Mouse (Mus musculus) c-Kit-positive CD71-negative TER-119-negative erythroid progenitor cells, embryonic 14.5 days (primary cell): ENCODE data around the gene Mllt1.
"Not testable (repeated sequence)": the region's sequence is repeated elsewhere in the genome, so short reads cannot be mapped to it uniquely, and the experiment has no call there.

Source experiments
- DNase-seq: peaks from one replicate; pipeline ENCODE4 v3.0.0-alpha.2; 2013; ENCODE audit warnings: low read depth

Gene Mllt1

DNA sequence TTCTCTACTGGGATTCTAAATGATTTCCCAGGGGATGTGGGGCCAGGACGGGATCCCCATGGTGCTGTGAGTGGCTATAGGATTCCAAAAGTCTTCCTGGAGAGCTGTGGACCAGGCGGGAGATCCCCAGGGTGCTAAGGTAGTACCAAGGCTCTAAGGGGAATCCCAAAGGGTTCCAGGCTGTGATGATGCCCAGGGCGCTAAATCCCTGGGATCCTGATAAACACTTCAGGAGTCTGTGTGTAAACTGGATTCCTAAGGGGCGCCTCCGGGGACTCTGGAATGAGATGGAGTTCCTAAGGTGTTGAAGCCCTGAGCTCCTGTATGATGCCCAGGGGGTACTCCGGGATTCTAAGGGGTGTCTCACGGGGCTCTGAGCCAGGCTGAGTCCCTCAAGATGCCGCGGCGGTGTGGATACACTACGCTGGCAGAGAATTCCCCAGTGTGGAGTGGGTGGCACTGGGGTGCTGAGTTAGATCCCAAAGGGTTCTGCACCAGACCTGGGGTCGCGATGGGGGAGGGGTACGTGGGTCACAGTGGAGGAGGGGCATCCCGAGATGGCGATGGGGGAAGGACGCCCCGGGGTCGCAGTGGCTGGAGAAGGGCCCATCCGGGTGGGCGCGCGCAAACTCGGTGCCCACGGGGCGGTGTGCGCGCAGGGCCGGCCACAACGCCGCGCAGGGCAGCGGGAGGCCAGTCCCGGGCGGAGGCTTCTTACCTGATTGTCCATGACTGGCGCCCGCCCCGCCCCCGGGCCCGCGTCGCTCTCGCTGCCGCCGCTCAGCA is 477 bp downstream of the Mllt1 start:
- no peak for DNase-seq

DNA sequence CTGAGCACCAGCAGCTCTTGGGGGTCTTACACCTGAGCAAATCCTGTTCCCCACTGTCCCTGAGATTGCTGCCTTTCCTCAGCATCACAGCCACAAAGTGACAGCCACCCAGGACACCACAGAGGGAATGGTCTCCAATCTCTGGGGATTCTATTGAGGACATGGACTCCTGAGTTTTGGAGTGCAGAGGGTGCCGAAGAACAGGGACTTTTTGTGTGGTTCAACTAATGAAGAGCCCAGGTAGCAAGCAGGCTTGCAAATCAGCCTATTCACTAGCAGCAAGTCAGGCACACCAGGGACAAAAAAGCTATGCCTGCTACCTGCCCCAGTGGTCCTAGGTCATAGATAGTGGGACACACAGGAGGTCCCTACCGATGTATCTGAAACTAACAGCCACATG is 1.8 kb downstream of the Mllt1 start:
- no peak for DNase-seq

DNA sequence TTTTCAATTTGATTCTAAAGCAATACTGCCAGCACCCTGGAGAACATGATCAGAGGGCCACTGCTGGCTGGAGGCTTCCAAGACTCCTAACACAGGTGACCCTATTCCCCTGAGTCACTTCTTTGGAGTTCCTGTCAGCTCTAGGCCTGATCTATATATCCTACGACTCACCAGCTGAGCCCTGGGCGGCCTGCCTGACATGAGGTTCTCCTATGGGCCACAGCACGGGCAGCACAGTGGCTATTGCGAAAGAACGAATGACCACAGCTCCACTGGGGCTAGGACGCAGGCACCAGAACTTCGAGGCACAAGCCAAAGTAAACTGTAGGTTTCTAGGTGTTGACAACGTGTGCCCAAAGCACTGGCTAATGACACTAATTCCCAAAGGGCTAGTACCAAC is 5.2 kb downstream of the Mllt1 start:
- no peak for DNase-seq

DNA sequence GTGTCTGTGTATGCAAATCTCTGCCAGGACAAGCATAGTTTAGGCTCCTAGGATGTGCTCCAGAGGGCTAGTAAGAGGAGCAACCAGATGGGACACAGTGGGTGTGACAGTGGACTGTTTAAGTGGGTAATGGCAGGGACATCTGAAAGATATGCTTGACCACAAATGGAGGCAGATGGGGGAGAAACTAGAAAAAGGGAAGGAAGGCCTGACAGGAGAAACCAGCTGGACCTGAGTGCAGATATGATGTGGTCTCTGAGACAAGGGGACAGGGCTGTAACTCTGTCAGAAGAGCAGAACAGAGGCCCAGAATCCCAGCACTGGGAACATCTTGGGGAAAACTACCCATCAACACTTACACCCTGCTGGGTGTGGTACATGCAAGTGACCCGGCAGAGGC is 5.7 kb downstream of the Mllt1 start:
- DNase-seq = no peak

DNA sequence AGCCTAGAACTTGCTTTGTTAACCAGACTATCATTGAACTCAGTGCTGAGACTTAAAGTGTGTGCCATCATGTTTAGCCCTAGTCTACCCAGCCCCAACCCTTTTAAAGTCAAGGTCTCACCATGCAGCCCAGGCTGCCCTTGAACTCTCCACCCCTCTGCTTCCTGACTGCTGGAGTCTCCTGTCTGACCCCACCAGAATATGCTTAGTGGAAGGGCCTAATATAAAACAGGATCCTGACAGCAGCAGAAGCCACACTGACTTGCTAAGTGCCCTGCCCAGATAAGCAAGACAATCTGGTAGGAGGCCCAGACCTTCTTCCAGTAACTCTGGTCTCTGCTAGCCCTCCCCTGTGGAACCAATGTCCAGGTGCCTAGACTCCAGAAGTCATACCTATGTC is 6.1 kb downstream of the Mllt1 start:
- DNase-seq = no peak

DNA sequence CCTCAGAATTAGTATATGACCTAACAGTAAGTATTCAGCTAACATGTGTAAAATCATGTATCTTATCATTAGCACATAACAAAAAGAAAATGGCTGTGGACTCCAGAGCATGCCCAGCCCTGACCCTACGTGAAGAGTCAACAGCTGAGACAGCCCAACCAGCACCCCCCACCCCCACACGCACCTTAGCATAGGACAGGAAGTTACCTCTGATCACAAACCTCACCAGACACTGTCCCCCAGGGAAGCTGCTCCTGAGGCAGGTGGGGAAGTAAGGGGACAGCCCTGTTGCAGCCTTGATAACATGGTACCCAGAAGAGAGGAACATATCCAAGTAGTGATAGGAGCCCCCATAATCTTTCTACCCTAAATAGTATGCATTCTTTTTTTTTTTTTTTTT is 9.2 kb downstream of the Mllt1 start:
- no peak for DNase-seq

DNA sequence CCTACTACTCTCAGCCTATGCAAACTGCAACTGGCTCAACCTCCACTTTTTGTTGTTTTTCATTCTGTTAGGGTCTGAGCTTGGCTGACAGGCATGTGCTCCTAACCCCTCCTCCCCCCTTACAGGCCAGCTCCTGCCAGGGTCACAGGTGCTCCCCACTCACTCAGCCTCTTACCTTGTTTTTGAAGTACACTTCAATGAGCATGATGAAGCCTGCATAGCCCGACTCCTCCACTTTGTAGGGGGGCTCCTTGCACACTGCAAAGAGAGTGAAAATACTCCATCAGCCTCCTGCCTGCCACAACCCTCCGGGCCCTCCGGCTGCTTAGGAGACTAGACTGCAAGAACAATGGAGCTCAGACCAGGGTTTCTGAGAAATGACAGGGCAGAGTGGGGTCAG is 15.5 kb downstream of the Mllt1 start:
- DNase-seq = no peak

DNA sequence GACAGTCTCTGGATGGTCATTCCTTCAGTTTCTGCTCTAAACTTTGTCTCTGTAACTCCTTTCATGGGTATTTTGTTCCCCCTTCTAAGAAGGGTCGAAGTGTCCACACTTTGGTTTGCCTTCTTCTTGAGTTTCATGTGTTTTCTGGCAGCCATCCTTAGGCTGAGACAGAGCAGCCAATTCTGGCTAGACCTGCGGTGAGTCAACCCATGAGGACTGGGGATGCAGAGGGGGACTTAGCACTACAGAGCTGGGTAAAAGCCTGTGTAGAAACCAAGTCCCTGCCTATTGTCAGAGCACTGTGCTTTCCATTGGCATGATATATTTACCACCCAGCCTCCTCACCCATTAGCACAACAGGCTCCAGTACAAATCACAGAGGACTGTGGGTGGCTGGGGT is 18.0 kb downstream of the Mllt1 start:
- DNase-seq = no peak

DNA sequence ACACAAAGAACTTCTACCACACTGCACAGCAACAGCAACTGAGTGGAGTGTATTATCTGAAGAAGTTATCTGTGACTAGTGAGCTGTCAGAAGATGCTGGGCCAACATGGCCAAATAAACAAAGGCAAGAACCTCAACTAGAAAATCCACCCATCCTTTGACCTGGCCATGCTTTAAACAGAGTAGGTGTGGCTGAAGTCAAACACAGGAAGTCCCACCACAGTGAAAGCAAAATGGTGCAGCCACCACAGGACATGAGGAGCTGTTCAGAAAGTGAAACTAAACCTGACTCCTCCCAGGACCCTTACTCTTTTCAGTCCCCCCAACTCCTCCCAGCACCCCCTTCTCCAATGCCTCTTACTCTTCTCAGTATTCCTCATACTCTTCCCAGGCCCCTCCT is 21.8 kb downstream of the Mllt1 start:
- no peak for DNase-seq

DNA sequence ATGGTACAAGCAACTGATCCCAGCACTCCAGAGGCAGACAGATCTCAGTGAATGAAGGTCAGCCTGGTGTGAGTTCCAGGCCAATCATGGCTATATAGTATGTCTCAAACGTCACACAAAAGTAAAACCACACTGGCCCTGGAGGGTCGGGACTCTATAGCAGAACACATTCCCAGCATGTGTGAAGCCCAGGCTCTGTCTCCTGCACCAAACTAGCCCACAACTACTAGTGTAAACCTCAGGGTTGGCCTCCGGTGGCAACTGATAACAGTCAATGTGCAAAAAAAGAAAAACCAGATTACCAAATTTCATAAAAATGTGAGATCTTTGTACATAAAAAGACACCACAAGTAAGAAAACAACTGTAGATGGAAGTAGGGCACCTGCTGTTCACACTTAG is 22.2 kb downstream of the Mllt1 start:
- no peak for DNase-seq

DNA sequence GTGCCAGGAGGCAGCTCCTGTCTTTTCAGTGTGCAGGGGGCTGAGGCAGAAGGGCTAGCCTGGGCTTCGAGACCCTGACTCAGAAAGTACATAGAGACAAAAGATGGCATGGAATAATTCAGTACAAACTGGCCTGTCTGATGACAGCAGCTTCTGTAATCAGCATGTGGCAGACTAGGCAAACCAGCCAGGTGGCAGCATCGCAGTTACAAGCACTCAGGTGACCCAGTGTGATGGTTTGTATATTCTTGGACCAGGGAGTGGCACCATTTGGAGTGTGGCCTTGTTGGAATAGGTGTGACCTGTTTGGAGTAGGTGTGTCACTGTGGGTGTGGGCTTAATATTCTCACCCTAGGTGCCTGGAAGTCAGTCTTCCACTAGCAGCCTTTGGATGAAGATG is 25.5 kb downstream of the Mllt1 start:
- not testable (repeated sequence) for DNase-seq

DNA sequence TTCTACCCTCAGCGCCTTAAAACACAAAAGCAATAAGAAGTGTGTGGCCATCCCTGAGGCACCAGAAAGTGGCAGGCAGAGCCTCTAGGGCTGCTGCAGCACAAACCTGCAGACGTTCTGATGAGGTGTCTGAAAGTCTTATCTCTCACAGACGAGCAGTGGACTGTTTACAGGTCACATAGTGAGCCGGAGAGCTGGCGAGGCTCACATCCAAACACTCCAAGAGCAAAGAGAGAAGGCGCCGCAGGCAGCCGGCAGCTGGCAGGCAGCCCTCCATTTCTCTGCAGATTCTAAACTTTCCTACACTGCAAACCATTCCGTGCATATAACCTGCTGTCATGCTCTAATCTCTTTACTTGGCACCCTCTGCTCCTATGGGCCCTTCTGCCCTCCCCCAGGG is 27.3 kb downstream of the Mllt1 start:
- DNase-seq = no peak

DNA sequence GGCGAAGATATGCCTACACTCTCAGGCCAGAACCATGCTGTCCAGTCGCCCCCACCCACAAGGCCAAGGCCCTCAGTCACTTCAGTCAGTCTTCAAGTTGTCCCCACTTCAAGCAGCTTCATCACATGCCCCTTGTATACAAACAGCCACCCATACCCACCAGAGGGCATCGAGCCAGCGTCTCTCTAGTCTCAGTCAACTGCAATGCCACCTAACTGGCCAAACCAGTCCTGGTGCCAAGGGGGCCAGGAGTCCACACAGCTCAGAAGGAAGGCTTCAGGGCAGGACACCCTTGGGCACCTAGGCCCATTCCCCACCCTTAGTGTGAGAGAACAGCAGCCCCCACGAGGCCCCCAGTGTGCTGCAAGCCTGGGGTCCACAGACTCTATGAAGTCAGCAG is 28.1 kb downstream of the Mllt1 start:
- DNase-seq = no peak

DNA sequence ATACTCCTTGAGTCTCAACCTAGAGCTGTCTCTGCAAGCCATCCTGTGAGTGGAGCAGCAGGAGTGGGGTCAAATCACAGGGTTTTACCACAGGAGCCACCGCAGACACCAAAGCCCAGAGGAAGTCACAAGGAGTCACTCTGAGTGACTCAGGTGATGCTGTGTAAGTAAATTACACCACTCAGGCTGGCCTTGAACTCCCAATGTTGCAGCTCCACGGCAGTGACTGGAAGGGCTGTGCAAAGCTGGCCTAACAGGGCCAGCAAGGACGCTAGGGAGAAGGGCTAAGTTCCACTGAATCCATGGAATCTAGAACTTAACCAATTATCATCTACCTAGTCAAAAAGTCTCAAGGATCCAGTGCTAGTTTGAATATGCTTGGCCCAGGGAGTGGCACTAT is 29.0 kb downstream of the Mllt1 start:
- no peak for DNase-seq

DNA sequence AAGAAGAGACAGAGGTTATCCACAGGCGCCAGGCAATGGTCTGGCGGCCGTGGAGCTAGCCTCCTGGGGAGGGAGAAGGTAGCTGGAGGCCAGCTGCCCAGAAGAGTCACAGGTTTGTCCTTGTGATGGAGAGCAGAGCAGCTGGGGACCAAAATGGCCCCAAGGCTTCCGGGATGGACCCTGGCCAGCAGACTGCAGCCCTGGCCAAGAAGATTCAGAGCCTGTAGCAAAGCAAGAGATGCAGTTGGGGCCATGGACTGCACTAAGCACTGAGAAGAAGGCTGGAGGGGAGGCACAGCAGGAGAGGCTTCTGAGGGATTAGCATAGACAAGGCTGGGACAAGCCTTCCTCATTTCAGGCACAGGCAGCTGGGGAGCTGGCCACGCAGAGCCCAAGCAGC is 32.5 kb downstream of the Mllt1 start:
- DNase-seq = no peak

DNA sequence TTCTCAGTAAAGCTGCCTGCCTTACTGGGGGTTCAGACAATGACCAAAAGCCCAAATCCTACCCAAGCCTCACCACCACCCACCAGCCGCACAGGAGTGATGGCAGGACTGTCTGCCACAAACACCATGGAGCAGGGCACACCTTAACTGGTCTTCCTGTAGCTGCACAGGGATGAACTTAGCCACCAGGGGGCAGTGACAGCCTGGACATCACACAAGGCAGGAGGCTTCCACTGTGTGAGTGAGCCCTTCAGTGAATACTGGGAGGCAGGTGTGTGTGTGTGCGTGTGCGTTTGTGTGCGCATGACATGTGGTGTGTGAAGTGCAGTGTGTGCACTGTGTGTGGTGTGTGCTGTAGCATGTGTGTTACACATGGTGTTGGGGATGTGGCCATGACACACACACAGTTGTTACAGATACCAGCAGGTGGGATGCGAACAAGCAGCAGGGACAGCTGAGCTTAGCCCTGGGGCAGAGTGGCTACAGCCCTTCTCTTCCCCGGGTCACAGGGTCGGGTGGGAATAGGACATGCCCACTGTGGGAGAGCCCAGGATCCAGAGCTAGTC is 37.5 kb downstream of the Mllt1 start:
- peak; percentile 66 for DNase-seq

DNA sequence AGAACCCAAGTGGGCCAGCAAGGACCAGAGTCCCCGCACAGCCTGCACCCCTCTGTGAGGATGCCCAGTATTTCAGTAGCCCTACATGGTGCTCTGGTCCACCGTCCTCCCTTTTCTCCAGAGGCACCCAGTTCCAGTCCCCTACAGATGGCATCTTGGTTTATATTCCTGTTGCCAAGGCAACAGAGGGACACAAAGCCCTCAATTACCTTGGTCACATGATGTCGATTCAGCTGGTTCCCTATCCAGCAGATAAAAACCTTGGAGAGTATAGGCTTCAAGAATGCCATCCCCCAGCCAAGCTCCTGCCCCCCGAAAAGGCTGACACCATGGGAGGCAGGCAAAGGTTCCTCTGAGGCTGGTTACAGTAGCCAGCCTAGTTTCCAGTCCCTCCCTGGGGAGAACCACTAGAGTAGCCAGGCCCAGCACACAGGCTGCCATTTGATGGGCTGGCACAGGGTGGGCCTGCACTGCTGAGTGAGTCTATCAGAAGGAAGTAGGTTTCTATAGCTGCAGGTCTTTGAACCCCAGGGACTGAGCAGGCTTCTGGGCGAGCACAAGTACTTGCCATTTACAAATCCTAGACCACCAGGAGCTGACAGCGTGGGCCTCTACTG is 38.6 kb downstream of the Mllt1 start:
- no peak for DNase-seq

DNA sequence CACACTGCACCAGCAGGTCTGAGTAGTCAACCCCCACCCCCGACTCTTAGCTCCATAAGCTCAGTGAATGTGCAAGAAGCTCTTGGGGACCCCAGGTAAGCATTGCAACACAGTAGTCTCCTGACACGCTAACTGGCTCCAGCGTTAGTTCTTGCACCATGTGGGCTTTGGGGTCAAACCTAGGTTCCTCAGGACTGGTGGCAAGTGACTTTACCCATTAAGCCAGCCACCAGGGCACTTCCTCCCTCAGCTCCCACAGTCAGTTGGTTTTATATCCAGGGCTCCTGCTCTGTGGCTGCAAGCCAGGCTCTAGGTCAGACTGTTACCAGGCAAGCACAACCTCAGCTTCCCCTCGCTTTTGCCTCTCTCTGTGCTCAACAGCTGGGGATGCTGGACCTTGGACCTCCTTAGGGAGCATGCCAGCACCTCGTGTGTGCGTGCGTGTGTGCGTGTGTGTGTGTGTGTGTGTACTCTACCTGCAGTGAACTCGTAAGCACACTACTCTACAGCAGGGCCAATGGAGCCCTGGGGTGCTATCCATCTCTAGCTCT is 39.8 kb downstream of the Mllt1 start:
- DNase-seq = no peak

DNA sequence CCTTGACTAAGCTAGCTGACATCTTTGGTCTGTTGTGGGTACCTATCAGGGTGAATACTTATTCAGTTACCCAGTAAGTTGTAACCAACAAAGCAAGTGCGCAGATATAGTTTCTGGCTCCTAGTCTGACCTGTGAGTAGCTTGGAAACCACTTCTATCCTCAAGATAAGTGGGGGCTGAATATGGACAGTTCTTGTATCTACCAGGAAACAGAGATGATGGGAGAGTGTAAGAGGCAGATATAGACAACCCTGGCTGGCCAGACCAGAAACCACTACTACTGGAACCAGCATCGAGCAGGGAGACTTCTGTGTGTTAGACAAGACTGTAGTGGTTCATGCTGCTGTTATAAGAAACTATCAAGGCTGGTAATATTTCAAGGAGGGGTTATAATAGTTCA is 45.2 kb downstream of the Mllt1 start:
- DNase-seq = no peak

DNA sequence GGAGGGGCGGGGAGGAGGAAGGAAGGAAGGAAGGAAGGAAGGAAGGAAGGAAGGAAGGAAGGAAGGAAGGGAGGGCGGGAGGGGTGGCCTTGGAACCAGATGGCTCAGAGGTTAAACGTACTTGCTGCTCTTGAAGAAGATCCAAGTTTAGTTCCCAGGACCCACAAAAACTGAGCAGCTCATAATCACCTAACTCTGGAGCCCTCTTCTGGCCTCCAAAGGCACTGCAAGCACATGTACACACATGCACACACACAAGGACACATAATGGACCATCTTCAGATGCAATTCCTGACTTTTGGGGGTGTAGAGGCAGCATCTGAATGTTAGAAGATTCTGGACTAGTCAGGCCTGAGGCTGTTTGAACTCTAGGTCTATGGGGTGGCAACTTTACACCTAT is 47.2 kb downstream of the Mllt1 start:
- DNase-seq = no peak

DNA sequence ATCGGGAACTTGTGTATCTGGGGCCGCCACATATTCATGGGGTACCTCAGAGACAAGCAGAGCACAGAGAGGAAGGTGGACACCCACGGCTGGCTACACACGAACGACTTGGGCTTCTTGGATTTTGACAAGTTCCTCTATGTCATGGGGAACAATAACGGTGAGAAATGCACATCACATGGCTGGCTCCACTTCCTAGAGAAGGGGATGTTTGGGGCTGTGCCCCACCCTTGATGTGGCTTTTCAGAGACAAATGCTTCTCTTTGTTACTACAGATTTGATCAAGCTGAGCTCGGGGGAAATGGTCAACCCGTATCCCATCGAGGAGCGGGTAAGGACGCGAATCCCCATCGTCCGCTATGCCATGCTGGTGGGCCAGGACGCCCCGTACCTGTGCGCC is 50.4 kb downstream of the Mllt1 start:
- DNase-seq = no peak

DNA sequence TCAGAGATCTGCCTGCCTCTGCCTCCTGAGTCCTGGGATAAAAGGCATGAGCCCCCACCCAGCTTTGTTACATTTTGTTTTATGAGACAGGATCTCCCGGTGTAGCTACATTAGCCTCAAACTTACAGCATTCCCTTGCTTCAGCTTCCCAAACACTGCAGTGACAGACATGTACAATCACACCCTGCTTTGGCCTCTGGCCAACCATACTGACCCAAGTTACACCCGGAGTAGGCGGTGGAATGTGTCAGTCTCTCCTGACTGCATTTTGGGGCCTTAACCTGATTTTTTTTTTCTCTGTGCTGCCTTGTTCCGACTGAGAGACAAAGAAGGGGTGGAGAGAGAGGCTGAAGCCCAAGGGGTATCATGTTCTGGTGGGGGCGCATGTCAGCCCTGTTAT is 50.9 kb downstream of the Mllt1 start:
- no peak for DNase-seq

DNA sequence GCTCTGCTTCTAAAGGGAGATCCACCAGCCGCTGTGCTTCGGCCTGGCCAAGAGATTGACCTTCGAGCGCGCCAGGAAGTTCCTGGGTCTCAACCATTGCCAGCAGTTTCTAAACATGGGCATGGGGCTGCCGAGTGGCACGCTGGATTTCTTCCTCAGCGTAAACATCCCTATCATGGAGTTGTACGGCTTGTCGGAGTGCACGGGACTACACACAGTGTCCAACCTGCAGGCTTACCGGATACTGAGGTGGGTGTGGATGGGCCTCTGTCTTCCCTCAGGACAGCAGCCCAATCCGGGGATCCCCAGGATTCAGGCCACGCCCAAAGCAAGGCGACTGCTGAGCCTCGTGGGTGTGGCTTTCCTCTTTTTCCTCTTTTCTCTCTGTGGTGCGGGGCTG is 51.6 kb downstream of the Mllt1 start:
- no peak for DNase-seq

DNA sequence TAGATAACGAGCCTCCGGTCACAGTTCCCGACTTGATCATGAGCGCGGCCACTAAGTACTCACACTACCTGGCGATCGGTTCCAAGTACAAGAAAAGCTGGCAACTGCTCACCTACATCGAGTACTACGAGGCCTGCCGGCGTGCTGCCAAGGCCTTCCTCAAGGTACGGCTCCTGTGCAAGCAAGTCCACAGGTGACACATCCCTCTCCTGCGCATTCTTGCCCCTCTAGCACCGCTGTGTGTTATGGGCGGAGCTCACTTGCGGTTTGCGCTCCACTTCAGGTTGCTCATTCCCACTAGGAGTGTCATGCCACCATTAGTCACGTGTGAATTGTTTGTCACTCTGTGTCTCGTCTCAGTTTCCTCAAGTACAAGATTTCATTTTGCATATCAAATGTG is 57.8 kb downstream of the Mllt1 start:
- DNase-seq = no peak
